Mouse (Mus musculus): ENCODE measurements around the gene Rmnd5b. TPM values are rescaled to one million over a fixed set of nuclear protein-coding genes. Genes with fewer than 3 reads are reported as not detected.
"Not testable (repeated sequence)": the region's sequence is repeated elsewhere in the genome, so short reads cannot be mapped to it uniquely, and the experiment has no call there.

The Rmnd5b gene
- polyA plus RNA-seq, 1 experiment from 2014 or later: 79.8 TPM

DNA sequence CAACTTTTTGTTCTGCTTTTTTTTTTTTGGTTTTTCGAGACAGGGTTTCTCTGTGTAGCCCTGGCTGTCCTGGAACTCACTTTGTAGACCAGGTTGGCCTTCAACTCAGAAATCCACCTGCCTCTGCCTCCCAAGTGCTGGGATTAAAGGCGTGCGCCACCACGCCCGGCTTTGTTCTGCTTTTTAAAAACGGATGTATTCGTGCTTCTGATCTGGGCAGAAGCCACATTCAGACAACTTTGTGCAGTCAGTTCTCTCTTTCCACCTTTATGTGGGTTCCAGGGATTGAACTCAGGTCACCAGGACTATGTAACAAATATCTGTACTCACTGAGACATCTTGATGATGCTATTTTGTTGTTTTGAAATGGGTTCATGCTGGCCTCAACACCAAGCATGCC lies 2.5 kb downstream of the Rmnd5b start:
- WGBS: 96% methylated on average over 7 of the region's 7 CpGs
- H3K9me3 ChIP-seq (ENCODE audit: control insufficient read depth, low read length); H3K36me3 ChIP-seq (ENCODE audit: control insufficient read depth, insufficient read depth, low read length); H3K4me2 ChIP-seq (ENCODE audit: low read length); ATAC-seq; H3K27ac ChIP-seq (ENCODE audit: low read depth, low read length); H3K9ac ChIP-seq (ENCODE audit: low read depth, low read length); H3K4me3 ChIP-seq (ENCODE audit: low read length); H3K27me3 ChIP-seq (replicated peaks; ENCODE audit: control insufficient read depth, insufficient read depth, low read length): not testable (repeated sequence)
- H3K4me1 ChIP-seq (ENCODE audit: control insufficient read depth, insufficient read depth, low read depth, low read length): peaks cover 17% of the 10 kb centered on the region

DNA sequence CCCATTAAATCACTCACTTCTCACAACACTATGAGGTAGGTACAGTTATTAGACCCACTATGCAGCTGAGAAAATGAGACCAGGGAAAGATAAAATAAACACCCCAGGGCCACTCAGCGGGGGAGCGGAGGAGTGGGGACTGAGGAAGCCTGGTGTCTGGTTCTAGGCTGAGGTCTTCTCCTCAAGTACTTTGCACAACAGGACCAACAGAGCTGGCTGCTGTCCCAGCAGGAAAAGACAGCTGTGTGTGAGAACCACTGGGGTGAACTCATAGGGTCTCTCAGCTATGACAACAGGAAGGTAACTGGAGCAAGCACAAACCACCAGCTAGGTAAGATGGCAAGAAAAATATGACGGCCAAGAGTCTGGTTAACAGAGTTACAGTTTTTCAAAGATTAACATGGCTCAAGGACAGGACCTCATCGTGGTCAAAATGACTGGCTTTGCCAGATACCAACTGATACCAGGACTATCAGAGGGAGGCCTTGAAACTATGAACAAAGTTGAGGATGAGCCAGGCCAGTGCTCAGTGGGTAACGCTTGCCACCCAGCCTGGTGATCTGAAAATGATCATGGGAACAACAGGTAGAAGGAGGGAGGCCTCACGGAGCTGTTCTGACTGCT lies 3.5 kb downstream of the Rmnd5b start:
- Histone ChIP-seq H3K27me3 (replicated peaks; ENCODE audit: control insufficient read depth, insufficient read depth, low read length) (no peaks in the 10 kb centered on the region), H3K4me3 (ENCODE audit: low read length) (no peak overlapping the region), H3K4me2 (ENCODE audit: low read length) (no peak overlapping the region), H3K4me1 (ENCODE audit: control insufficient read depth, insufficient read depth, low read depth, low read length) (peaks cover 17% of the 10 kb centered on the region), H3K9me3 (ENCODE audit: control insufficient read depth, low read length) (no peaks in the 10 kb centered on the region), H3K36me3 (ENCODE audit: control insufficient read depth, insufficient read depth, low read length) (peaks cover 9% of the 10 kb centered on the region; the same call in 1 of the 2 replicates), H3K9ac (ENCODE audit: low read depth, low read length) (no peak overlapping the region), H3K27ac (ENCODE audit: low read depth, low read length) (no peak overlapping the region)
- no peak for ATAC-seq
- 93% methylated on average over 6 of the region's 6 CpGs for WGBS

DNA sequence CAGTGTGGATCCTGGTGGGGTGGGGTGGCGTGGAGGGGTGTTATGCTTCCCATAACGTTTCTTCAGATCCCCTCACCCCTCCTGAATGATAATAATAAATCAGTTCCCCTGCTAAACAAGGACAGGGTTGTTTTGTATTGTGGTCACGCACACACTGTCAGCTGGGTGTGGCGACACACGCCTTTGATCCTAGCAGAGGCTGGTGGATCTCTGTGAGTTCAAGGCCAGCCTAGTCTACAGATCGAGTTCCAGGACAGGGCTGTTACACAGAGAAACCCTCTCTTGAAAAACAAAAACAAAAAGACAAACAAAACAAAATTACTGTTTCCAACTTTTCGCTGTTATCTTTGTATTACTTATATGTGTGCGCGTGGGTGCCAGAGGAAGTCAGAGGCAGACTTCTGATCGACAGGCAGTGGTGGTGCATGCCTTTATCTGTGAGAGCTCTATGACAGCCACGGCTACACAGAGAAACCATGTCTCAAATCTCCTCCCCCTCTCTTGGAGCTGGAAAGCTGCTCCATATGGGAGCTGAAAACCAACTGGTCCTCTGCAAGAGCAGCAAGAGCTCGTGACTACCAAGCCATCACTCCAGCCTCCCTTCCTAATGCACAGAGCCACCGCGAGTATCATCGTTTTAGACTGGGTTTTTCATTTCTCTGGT lies 5.9 kb downstream of the Rmnd5b start:
- no peak overlapping the region for H3K27ac ChIP-seq (ENCODE audit: low read depth, low read length)
- H3K36me3 ChIP-seq (ENCODE audit: control insufficient read depth, insufficient read depth, low read length): peaks cover 28% of the 10 kb centered on the region
- no peak overlapping the region for H3K9ac ChIP-seq (ENCODE audit: low read depth, low read length)
- no peak for ATAC-seq
- H3K9me3 ChIP-seq (ENCODE audit: control insufficient read depth, low read length): no peaks in the 10 kb centered on the region
- no peak overlapping the region for H3K4me2 ChIP-seq (ENCODE audit: low read length)
- no peaks in the 10 kb centered on the region for H3K27me3 ChIP-seq (replicated peaks; ENCODE audit: control insufficient read depth, insufficient read depth, low read length)
- 85% methylated on average over 15 of the region's 15 CpGs for WGBS
- H3K4me3 ChIP-seq (ENCODE audit: low read length): no peak overlapping the region
- peaks cover 8% of the 10 kb centered on the region for H3K4me1 ChIP-seq (ENCODE audit: control insufficient read depth, insufficient read depth, low read depth, low read length)

DNA sequence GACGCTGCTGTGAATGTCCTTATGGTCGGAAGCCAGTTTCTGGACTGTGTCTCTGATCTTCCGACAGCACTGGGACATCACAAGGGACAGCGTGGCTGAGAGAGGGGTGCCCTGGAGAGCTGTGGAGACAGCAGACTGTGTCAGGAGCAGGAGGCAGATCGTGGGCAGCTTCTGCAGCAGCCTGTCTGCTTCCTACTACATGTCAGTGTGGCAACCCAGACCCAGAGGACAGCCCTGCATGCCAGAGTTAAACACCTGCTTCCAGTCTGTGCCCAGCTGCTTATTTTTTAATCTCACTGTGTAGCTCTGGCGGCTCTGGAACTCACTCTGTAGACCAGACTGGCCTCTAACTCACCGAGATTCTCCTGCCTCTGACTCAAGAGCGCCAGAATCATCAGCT lies 7.8 kb downstream of the Rmnd5b start:
- Histone ChIP-seq H3K4me2 (ENCODE audit: low read length) (no peak overlapping the region), H3K4me1 (ENCODE audit: control insufficient read depth, insufficient read depth, low read depth, low read length) (no peaks in the 10 kb centered on the region), H3K27me3 (replicated peaks; ENCODE audit: control insufficient read depth, insufficient read depth, low read length) (no peaks in the 10 kb centered on the region), H3K36me3 (ENCODE audit: control insufficient read depth, insufficient read depth, low read length) (peaks cover 39% of the 10 kb centered on the region), H3K4me3 (ENCODE audit: low read length) (no peak overlapping the region), H3K27ac (ENCODE audit: low read depth, low read length) (no peak overlapping the region), H3K9ac (ENCODE audit: low read depth, low read length) (no peak overlapping the region), H3K9me3 (ENCODE audit: control insufficient read depth, low read length) (no peaks in the 10 kb centered on the region)
- no peak for ATAC-seq
- WGBS: 88% methylated on average over 8 of the region's 8 CpGs

DNA sequence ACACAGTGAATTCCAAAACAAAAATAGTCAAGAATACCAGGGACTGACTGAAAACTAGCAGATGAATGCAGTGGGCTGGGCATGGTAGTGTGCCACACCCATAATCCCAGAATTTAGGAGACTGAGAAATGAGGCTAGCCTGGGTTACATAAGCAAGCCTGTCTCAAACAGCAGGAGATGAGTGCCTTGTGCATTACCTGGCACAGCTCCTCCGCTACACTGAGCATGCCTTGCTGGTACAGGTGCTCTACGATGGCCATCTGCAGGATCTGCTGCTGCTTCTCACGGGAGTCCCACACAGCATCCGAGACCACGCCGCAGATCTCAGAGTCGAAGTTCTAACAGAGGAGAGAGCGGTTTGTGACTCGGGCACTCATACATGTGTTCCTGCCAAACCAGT lies 8.3 kb downstream of the Rmnd5b start:
- H3K36me3 ChIP-seq (ENCODE audit: control insufficient read depth, insufficient read depth, low read length): peaks cover 40% of the 10 kb centered on the region
- ATAC-seq: no peak

DNA sequence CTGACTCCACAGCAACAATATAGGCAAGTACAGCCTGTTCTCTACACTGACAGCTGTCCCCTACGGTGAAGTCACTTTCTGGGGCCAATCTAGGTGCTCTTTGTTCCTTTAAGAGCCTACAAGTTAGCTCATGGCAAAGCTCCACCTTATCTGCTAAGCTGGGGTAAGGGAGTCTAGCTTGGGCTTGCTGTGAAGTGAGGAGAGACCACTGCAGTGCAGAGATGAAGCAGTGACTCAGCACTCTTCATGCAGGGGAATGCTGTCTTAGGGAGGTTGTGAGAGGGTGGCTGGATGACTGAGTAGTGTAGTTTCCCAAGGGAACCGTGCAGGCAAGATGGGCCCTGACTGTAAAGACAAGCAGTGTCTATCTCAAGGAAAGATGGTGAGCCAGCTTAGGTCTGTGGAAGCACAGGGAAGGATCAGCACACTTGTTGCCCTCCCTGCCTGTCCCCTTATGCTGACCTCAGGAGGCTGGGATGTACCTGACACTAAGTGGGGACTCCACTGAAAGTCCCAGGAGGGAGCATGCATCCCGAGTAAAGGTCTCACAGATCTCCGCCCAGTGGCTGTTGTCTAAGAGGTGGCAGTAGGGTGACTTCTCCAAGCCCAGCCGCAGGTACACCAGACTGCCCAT lies 10.4 kb downstream of the Rmnd5b start:
- no peak for ATAC-seq
- no peak overlapping the region for H3K4me3 ChIP-seq (ENCODE audit: low read length)
- no peak overlapping the region for H3K27ac ChIP-seq (ENCODE audit: low read depth, low read length)
- H3K4me1 ChIP-seq (ENCODE audit: control insufficient read depth, insufficient read depth, low read depth, low read length): peaks cover 10% of the 10 kb centered on the region
- no peak overlapping the region for H3K4me2 ChIP-seq (ENCODE audit: low read length)
- H3K36me3 ChIP-seq (ENCODE audit: control insufficient read depth, insufficient read depth, low read length): peaks cover 40% of the 10 kb centered on the region
- 83% methylated on average over 5 of the region's 5 CpGs for WGBS
- H3K9ac ChIP-seq (ENCODE audit: low read depth, low read length): no peak overlapping the region
- H3K27me3 ChIP-seq (replicated peaks; ENCODE audit: control insufficient read depth, insufficient read depth, low read length): no peaks in the 10 kb centered on the region
- H3K9me3 ChIP-seq (ENCODE audit: control insufficient read depth, low read length): no peaks in the 10 kb centered on the region

More for the DNA sequence above, 8.3 kb downstream of the Rmnd5b start:
- no peak overlapping the region for H3K4me3 ChIP-seq (ENCODE audit: low read length)
- no peaks in the 10 kb centered on the region for H3K27me3 ChIP-seq (replicated peaks; ENCODE audit: control insufficient read depth, insufficient read depth, low read length)
- no peaks in the 10 kb centered on the region for H3K4me1 ChIP-seq (ENCODE audit: control insufficient read depth, insufficient read depth, low read depth, low read length)
- no peak overlapping the region for H3K4me2 ChIP-seq (ENCODE audit: low read length)
- no peak overlapping the region for H3K27ac ChIP-seq (ENCODE audit: low read depth, low read length)
- H3K9ac ChIP-seq (ENCODE audit: low read depth, low read length): no peak overlapping the region
- H3K9me3 ChIP-seq (ENCODE audit: control insufficient read depth, low read length): no peaks in the 10 kb centered on the region
- 90% methylated on average over 9 of the region's 9 CpGs for WGBS

DNA sequence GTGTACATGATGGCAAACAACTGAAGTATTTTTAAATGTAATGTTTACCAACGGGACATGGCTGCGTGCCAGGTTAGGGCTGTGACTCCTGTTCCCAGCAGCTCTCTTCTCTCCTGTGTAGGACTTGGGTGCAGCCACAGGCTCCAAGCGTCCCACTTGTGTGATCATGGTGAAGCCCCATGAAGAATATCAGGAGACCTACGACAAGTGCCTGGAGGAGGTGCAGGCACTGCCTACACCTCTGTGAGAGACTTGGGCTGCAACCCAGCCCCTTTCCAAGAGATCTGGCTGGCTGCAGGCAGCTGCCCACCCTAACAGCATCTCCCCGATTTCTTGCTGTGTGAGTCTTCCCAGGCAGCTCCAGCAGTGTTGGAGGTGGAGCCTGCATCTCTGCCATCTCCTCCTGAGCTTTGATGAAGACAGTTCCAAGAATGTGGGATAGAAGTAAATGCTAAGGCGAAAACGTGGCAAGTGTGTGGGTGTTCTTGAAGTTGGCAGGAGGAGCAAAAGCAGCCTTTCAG lies 12.7 kb downstream of the Rmnd5b start:
- Histone ChIP-seq H3K9me3 (ENCODE audit: control insufficient read depth, low read length) (no peaks in the 10 kb centered on the region), H3K4me3 (ENCODE audit: low read length) (no peak overlapping the region), H3K27me3 (replicated peaks; ENCODE audit: control insufficient read depth, insufficient read depth, low read length) (no peaks in the 10 kb centered on the region), H3K9ac (ENCODE audit: low read depth, low read length) (no peak overlapping the region), H3K27ac (ENCODE audit: low read depth, low read length) (no peak overlapping the region), H3K4me1 (ENCODE audit: control insufficient read depth, insufficient read depth, low read depth, low read length) (peaks cover 11% of the 10 kb centered on the region), H3K36me3 (ENCODE audit: control insufficient read depth, insufficient read depth, low read length) (peaks cover 35% of the 10 kb centered on the region), H3K4me2 (ENCODE audit: low read length) (no peak overlapping the region)
- ATAC-seq: no peak
- WGBS: 88% methylated on average over 7 of the region's 7 CpGs

DNA sequence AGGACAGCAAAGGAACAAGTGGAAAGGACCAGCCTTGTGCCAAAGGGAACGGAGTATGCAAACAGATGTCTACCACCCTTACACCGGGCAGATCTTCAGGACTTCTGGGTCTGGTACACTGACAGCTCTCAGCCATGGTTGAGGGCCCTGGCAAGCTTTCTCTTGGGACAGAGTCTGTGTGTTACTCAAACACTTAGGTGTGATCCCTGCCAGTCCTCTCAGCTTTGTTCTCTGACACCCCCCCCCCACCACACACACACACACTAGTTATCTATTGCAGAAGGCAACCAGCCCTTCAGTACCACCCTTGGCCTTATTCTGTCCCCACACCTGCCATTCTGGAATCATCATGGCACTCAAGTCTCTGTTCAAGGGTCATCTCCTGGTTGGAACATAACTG lies 13.9 kb downstream of the Rmnd5b start:
- Histone ChIP-seq H3K9ac (ENCODE audit: low read depth, low read length) (no peak overlapping the region), H3K36me3 (ENCODE audit: control insufficient read depth, insufficient read depth, low read length) (peaks cover 27% of the 10 kb centered on the region), H3K27me3 (replicated peaks; ENCODE audit: control insufficient read depth, insufficient read depth, low read length) (no peaks in the 10 kb centered on the region), H3K4me1 (ENCODE audit: control insufficient read depth, insufficient read depth, low read depth, low read length) (peaks cover 11% of the 10 kb centered on the region), H3K9me3 (ENCODE audit: control insufficient read depth, low read length) (no peaks in the 10 kb centered on the region), H3K4me3 (ENCODE audit: low read length) (no peak overlapping the region), H3K27ac (ENCODE audit: low read depth, low read length) (no peak overlapping the region), H3K4me2 (ENCODE audit: low read length) (no peak overlapping the region)
- no peak for ATAC-seq
- WGBS: 95% methylated on average over 2 of the region's 2 CpGs

DNA sequence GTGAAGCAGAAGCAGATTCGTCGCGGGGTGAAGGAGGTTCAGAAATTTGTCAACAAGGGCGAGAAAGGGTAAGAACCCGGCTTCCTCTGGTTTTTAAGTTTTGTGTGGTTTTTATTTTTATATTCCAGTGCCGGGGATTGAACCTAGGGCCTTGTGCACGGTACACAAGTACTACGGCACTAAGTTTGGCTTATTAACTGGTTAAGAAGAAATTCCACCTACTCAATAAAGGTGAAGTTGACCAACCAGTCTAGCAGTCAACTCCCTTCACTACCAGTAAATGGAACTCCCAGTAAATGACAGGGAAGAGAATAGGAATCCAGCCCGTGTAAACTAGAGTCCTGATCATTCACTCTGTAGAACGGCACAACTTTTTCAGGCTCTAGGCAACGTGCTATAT lies 15.6 kb downstream of the Rmnd5b start:
- peak overlapping the region; percentile 80 for H3K4me3 ChIP-seq (ENCODE audit: low read length)
- ATAC-seq: no peak
- no peaks in the 10 kb centered on the region for H3K27me3 ChIP-seq (replicated peaks; ENCODE audit: control insufficient read depth, insufficient read depth, low read length)
- H3K9me3 ChIP-seq (ENCODE audit: control insufficient read depth, low read length): no peaks in the 10 kb centered on the region
- peaks cover 11% of the 10 kb centered on the region for H3K4me1 ChIP-seq (ENCODE audit: control insufficient read depth, insufficient read depth, low read depth, low read length)
- peak overlapping the region; percentile 61 for H3K4me2 ChIP-seq (ENCODE audit: low read length)
- peak overlapping the region; percentile 54; the same call in 1 of the 2 replicates for H3K27ac ChIP-seq (ENCODE audit: low read depth, low read length)
- WGBS: 5% methylated on average over 11 of the region's 11 CpGs
- peaks cover 16% of the 10 kb centered on the region for H3K36me3 ChIP-seq (ENCODE audit: control insufficient read depth, insufficient read depth, low read length)
- H3K9ac ChIP-seq (ENCODE audit: low read depth, low read length): peak overlapping the region; percentile 76

Data from hindbrain, embryonic 16.5 days (tissue).